ENCODE assay signal across 8 mouse cellular contexts in the genomic region with DNA sequence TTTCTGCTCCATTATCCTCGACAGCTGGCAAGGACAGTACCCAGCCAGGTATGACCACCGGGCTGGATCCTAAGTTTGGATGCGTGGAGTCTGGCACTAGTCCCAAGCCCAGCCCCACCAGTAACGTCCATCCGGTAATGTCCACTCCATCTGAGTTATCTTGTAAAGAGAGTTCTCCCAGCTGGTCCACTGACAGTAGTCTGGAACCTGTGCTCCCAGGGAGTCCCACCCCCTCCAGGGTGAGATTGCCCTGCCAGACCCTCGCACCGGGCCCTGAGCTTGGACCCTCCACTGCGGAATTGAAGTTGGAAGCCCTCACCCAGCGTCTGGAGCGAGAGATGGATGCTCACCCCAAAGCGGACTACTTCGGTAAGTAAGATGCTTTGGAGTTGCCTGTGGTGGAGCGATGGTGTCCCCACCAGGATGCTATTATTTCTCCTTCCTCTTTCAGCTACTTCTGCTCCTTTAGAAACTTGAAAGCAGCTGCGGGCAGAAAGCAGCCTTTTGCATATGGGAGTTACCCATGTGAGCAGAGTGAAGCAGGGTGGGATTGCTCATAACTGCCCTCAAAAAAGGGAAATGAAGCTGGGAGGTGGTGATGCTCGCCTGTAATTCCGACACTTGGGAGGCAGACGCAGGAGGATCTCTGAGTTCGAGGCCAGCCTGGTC. TPM values are rescaled to one million over a fixed set of nuclear protein-coding genes. Genes with fewer than 3 reads are reported as not detected.
A peak's percentile ranks its signal among the peaks of the same experiment; 100 is the strongest.
DNase-seq lines count a peak whose midpoint lies in the region; ATAC-seq and TF ChIP-seq lines count a peak whose summit lies in the region.

No protein-coding gene starts in this region.

- no peaks in the 10 kb centered on the region for H3K9me3 ChIP-seq in heart, embryonic 15.5 days (replicated peaks)

- H3K4me1 ChIP-seq in heart, embryonic 15.5 days (replicated peaks) = peaks cover 67% of the 10 kb centered on the region
- peaks cover 26% of the 10 kb centered on the region for H3K4me1 ChIP-seq in liver, adult 2 months (ENCODE audit: control insufficient read depth, insufficient read depth, low read length)

- no peak overlapping the region for H3K27ac ChIP-seq in layer of hippocampus, adult 2 months
- H3K27ac ChIP-seq in heart, embryonic 15.5 days = 0 out of 2 replicates have a peak overlapping the region, but pooled peaks have one; percentile 20
- H3K27ac ChIP-seq in liver, adult 2 months (replicated peaks; ENCODE audit: insufficient read depth, low read depth, low read length) = no peak overlapping the region

- peak overlapping the region; percentile 79 for H3K9ac ChIP-seq in heart, embryonic 15.5 days
- no peak overlapping the region for H3K9ac ChIP-seq in liver, adult 2 months (ENCODE audit: low read depth, low read length)

- TF ChIP-seq POLR2A in liver, adult 2 months (IDR thresholded peaks at IDR 0.05; ENCODE audit: extremely low read depth, insufficient read depth, low read length) = no peak

- H3K27me3 ChIP-seq in heart, embryonic 15.5 days = no peaks in the 10 kb centered on the region
- H3K27me3 ChIP-seq in liver, adult 2 months (ENCODE audit: control insufficient read depth, insufficient read depth, low read length) = no peaks in the 10 kb centered on the region

- ATAC-seq in heart, embryonic 15.5 days (replicated peaks; ENCODE audit: insufficient number of reproducible peaks, insufficient read depth, low FRiP score, low read depth) = no peak

- TF ChIP-seq CTCF in layer of hippocampus, adult 2 months (conservative IDR thresholded peaks at IDR 0.05) = no peak
- no peak for TF ChIP-seq CTCF in liver, adult 2 months (IDR thresholded peaks at IDR 0.05; ENCODE audit: low read depth, low read length)

- H3K36me3 ChIP-seq in heart, embryonic 15.5 days = peaks cover 12% of the 10 kb centered on the region
- H3K36me3 ChIP-seq in liver, adult 2 months (ENCODE audit: control insufficient read depth, insufficient read depth, low read length) = peaks cover 2% of the 10 kb centered on the region; the same call in 1 of the 2 replicates

- no peak for DNase-seq in layer of hippocampus, adult 2 months (ENCODE audit: low spot score in 2 of 2)
- no peak for DNase-seq in layer of hippocampus, adult 18-20 months (ENCODE audit: low spot score in 2 of 2)
- DNase-seq in liver, adult 2 months (ENCODE audit: extremely low read depth, low read depth, low spot score) = no peak
- DNase-seq in monocyte, adult 2 months (ENCODE audit: low read depth in 1 of 2, low spot score in 2 of 2) = peak; percentile 69 to 73
- DNase-seq in urinary bladder, adult 18-20 months (ENCODE audit: low spot score in 2 of 2) = no peak
- no peak for DNase-seq in adipocyte (ENCODE audit: low spot score)
- DNase-seq in frontal cortex, postnatal 14 days (ENCODE audit: low spot score in 2 of 2) = no peak

- H3K4me2 ChIP-seq in heart, embryonic 15.5 days = peak overlapping the region; percentile 96

- peaks cover 40% of the 10 kb centered on the region for H3K79me2 ChIP-seq in liver, adult 2 months (ENCODE audit: control insufficient read depth, insufficient read depth, low read length)

- H3K4me3 ChIP-seq in layer of hippocampus, adult 2 months = peak overlapping the region; percentile 65
- H3K4me3 ChIP-seq in heart, embryonic 15.5 days = peak overlapping the region; percentile 68
- peak overlapping the region; percentile 19 for H3K4me3 ChIP-seq in liver, adult 2 months (ENCODE audit: insufficient read depth, low read depth, low read length)

- 59% methylated on average over 18 of the region's 18 CpGs for WGBS in heart, embryonic 15.5 days
- WGBS in liver, adult 2 months = 71% methylated on average over 18 of the region's 18 CpGs

RNA-seq across cellular contexts. Expression of gene Limd1, which starts 1.9 kb away (rescaled TPM):
- total RNA-seq in layer of hippocampus, adult 2 months (2021) = 1 to 10 TPM; 5.7 to 7.6 TPM
- total RNA-seq in layer of hippocampus, adult 18-20 months (2021) = 1 to 10 TPM; 6.9 to 7.8 TPM
- polyA plus RNA-seq in heart, embryonic 15.5 days (2015; fragmentation: Nextera tagmentation; extraction: Ambion mirVana) = 50.3 and 56.1 TPM in 2 replicates
- total RNA-seq in liver, adult 2 months (2014; rRNA removed) = 19.7 and 22.2 TPM in 2 replicates
- polyA plus RNA-seq in liver, adult 2 months (2012; rRNA removed) = 15.9 and 24.6 TPM in 2 replicates

RNA-seq across cellular contexts. Expression of gene Sacm1l, which starts 49.2 kb away (rescaled TPM):
- 10 to 100 TPM; 53.7 to 56.8 TPM for total RNA-seq in layer of hippocampus, adult 2 months (2021)
- total RNA-seq in layer of hippocampus, adult 18-20 months (2021) = 10 to 100 TPM; 61.8 to 62.3 TPM
- polyA plus RNA-seq in heart, embryonic 15.5 days (2015; fragmentation: Nextera tagmentation; extraction: Ambion mirVana) = 43.9 and 45.3 TPM in 2 replicates
- total RNA-seq in liver, adult 2 months (2014; rRNA removed) = 62.3 and 74.3 TPM in 2 replicates
- 7.7 and 9.4 TPM in 2 replicates for polyA plus RNA-seq in liver, adult 2 months (2012; rRNA removed)

Comparison
In these comparisons a context has a peak if more than half of its experiments do, and no peak if none do; other contexts are left out.
1. DNase-seq: peak in monocyte, adult 2 months (2 of 2); none in layer of hippocampus, adult 2 months (0 of 2), layer of hippocampus, adult 18-20 months (0 of 2), liver, adult 2 months (single experiment), urinary bladder, adult 18-20 months (0 of 2), adipocyte (single experiment) and frontal cortex, postnatal 14 days (0 of 2).
2. Peak in every context shown above with its lines, with median percentiles within 50 percentile points of each other: H3K4me3 ChIP-seq.